Mouse (Mus musculus) neural tube, embryonic 15.5 days (tissue): ENCODE results near the gene Plppr4. TPM values are rescaled to one million over a fixed set of nuclear protein-coding genes. Genes with fewer than 3 reads are reported as not detected.

ENCODE experiments used
- microRNA-seq: library from miRNA; unstranded; fragments of <30 nt; microRNA quantifications from one replicate; pipeline ENCODE4, GENCODE M21; 2017
- polyA plus RNA-seq: library from polyadenylated mRNA; unstranded; fragments of >200 nt; fragmentation: Nextera tagmentation; extraction: Ambion mirVana; gene quantifications from 2 replicates; pipeline ENCODE4 v1.2.1, GENCODE M21; 2015

The Plppr4 gene
- polyA plus RNA-seq, 1 experiment from 2014 or later = 25.0 TPM

Small RNA genes lying within 50 kb of the gene (microRNA-seq; reads per million reads assigned to microRNA genes)
- gene Gm22408 = not detected

Other genes with a start within 250 kb of the Plppr4 start
- gene Plppr5, start 214.0 kb upstream of the Plppr4 start, polyA plus RNA-seq = 9.1 and 9.3 TPM in 2 replicates